Mouse (Mus musculus) NIH3T3 (cell line): ENCODE measurements around the gene Noc4l.
A peak's percentile ranks its signal among the peaks of the same experiment; 100 is the strongest.

ENCODE experiments used
- DNase-seq: peaks from one replicate; pipeline ENCODE4 v3.0.0-alpha.2; 2012; ENCODE audit warnings: low read depth

Gene Noc4l

GRCm38 (mm10) chr5:110609425-110609824, 43.8 kb downstream of the Noc4l start:
- peak; percentile 61 for DNase-seq

- no peak for DNase-seq
These were observed 44.3 kb downstream of the Noc4l start for GRCm38 (mm10) chr5:110608941-110609340.

GRCm38 (mm10) chr5:110608336-110608735, 44.9 kb downstream of the Noc4l start:
- DNase-seq = peak; percentile 87

DNA sequence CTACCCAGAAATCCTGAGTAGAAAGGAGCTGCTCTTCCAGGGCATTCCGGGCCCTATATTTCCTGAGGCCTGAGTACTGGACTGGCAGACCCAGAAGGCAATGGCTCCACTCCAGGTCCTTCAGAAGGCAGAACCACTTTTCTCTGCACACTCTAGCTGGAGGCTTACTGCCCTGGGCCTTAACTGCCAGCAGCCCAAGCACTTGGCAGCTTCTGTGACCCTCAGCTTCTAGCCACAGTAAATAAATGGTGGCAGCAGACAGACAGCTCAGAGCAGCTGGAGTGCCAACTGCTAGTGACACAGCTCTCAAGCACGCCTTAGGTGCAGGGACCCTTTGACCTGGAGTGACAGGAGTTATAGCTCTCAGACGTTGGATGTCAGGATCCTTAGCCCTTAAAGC, 45.5 kb downstream of the Noc4l start:
- peak; percentile 74 for DNase-seq

DNA sequence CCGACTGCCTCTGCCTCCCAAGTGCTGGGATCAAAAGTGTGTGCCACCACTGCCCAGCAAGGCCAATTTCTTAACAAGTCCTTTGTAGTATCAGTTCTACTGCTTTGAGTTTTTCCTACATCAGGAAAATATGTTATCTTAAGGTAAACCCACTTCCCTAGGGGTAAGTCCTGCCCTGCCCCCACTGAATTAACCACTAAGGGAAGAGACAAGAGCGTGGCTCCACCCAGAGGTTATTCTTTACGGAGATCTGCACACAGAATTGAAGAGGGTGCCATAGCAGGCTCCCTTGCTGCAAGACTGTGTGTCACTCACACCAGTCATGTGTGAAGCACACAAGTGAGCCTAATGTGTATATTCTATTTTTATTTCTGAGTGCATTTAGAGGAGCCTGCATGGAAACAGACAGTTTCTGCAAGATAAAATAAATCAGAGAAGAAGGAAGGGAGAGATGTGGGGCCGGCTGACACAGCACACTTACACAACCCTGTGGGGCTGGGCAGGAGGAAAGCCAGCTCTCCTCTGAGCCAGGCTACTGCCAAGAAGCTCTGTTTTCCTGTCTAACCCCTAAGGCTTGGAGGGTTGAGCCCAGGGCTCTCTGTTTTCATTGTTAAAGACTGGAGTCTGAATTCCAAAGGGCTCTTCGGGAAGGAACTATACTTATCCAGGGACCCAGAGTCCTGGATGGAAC, 47.5 kb downstream of the Noc4l start:
- peak; percentile 89 for DNase-seq

DNA sequence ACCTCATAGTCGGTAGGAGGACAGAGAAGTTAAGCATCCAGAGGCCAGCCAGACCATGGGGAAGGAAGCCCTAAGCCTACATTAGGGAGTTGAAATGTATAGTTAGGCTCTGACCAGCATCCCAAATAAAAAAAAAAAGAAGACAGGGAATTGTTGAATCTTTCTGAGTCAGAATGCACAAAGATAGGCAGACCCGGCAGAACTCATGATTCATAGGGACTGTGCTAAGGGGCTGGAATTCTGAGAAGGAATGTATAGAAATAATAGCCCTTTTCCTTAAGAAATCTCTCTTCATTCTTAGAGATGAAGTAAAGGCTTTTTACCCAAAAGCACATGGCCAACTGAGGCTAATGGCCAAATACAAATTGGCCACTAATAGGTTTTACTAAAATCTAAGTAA, 48.9 kb downstream of the Noc4l start:
- DNase-seq = peak; percentile 75

DNA sequence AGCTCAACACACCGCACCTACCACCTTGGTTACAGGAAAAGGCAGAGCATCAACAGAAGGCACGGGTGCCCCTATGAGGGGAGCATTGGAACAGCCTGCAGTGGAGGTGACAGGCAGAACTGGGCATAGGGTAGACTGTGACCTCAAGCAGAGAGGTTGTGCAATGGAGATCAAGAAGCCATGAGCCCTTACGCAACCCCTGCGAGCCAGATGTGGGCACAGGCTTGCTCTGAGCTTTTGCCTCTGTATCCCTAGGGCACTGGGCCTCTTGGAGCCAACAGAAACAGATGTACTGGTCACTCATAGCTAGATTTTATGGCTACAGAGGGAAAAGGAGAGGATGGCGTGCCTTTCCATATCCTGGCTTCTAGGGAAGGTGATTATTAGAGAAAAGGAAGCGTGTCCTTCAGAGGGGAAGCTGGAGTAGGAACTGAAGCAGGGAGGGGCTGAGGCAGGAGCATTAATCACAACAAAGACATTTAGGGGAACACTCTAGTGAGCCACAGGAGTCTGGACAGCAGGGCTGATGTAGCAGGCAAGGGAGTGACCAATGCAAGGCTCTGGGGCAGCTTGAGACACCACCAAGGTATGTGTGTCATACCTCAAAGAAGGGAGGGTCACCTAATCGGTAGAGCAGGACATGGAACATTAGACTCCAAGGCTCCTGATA, 50.1 kb downstream of the Noc4l start:
- peak; percentile 83 for DNase-seq
